Mouse (Mus musculus): ENCODE measurements around the gene Apoa5. TPM values are rescaled to one million over a fixed set of nuclear protein-coding genes. Genes with fewer than 3 reads are reported as not detected.
"Not testable (repeated sequence)": the region's sequence is repeated elsewhere in the genome, so short reads cannot be mapped to it uniquely, and the experiment has no call there.

Apoa5 gene
- total RNA-seq, 2 experiments from 2014 or later: 0.18 TPM; not detected in 1

DNA sequence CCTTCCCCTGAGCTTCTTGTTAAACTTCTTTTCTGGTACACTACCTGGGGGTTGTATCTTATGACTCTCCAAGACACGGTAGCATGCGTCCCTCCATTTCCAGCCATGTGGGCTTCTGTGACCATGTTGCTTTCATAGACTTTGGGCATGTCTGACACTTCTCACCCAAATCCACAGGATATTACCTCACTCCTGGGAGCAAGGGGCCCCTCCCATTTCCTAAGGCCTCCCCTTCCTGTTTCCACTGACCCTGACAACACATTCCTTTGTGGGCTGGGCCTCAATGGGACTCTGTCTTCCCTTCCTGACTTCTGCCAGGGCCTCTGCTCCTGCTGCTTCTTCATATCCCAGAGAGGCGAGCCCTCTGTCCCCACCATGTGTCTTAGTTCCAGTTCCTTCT is 10.9 kb upstream of the Apoa5 start:
- intact Hi-C loops (cut with DNase I): no loop called here
- DNase-seq: no peak

- no peak for DNase-seq
- intact Hi-C loops (cut with DNase I): no loop called here
These were observed 9.3 kb upstream of the Apoa5 start for GRCm38 (mm10) chr9:46259111-46259510.

- intact Hi-C loops (cut with DNase I): no loop called here
- DNase-seq: no peak
These were observed 7.3 kb upstream of the Apoa5 start for GRCm38 (mm10) chr9:46261131-46261530.

- no peak for DNase-seq
- intact Hi-C loops (cut with DNase I): no loop called here
These were observed 692 bp downstream of the Apoa5 start for GRCm38 (mm10) chr9:46269125-46269524.

GRCm38 (mm10) chr9:46270782-46271181 is 2.3 kb downstream of the Apoa5 start:
- intact Hi-C loops (cut with DNase I): no loop called here
- DNase-seq: no peak

- intact Hi-C loops (cut with DNase I): no loop called here
- no peak for DNase-seq
These were observed 3.6 kb downstream of the Apoa5 start for GRCm38 (mm10) chr9:46272070-46272469.

DNA sequence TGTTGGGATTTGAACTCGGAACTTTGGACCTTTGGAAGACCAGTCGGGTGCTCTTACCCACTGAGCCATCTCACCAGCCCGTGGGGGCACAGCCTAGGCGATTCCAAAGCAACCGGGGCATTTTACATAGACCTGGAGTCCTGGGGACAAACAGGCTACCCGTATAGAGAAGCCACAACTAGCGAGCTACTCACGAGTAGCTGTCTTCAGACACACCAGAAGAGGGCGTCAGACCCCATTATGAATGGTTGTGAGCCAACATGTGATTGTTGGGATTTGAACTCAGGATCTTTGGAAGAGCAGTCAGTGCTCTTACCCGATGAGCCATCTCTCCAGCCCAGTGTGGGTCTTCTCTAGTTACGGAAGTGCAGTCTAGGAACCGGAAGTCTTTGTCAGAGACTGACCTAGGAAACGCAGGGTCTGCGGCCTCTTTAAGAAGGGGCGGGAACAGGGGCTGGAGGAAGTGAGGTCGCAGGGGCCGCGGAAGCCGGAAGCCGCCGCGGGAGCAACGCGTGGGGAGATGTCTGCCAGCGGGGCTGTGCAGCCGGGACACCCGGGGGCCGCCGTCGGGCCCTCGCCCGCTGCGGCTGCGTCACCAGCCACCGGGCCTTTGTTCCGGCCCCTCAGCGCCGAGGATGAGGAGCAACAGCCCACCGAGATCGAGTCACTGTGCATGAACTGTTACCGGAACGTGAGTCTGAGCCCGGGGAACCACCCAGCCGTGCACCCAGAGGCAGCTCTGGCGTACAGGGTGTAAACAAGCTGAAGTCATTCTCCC is 4.4 kb downstream of the Apoa5 start, which contains the start of gene Zpr1:
Gene Zpr1 (plus strand): TSS at position 388 of the 778 bp plus-strand sequence.
- intact Hi-C loops (cut with DNase I): no loop called here
- DNase-seq: peak; percentile 78 to 82

GRCm38 (mm10) chr9:46274494-46274893 is 6.1 kb downstream of the Apoa5 start:
- intact Hi-C loops (cut with DNase I): no loop called here

GRCm38 (mm10) chr9:46282631-46283436 is 14.4 kb downstream of the Apoa5 start, which contains the start of gene Bud13:
Bud13 (plus strand) TSS chr9:46283008.
- intact Hi-C loops (cut with DNase I): no loop called here
- peak; percentile 90 to 91 for DNase-seq

More at GRCm38 (mm10) chr9:46274494-46274893, 6.1 kb downstream of the Apoa5 start:
- no peak for DNase-seq

DNA sequence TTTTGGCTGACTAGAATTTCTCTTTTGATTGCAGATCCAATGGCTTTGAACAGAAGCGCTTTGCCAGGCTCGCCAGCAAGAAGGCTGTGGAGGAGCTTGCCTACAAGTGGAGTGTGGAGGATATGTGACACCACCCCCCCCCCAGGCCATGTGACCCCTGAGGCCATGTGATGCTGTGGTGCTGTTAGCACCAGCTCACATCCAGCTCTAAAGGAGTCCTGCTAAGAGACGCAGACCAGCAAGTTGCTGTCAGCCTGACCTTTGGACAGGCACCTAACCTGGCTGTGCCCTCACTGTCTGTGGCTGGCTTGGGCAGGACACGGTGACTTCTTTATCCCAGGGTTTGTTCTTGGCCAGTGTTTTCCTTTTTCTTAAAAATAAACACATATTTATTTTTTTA is 29.9 kb downstream of the Apoa5 start:
- intact Hi-C loops (cut with DNase I): no loop called here
- no peak for DNase-seq

DNA sequence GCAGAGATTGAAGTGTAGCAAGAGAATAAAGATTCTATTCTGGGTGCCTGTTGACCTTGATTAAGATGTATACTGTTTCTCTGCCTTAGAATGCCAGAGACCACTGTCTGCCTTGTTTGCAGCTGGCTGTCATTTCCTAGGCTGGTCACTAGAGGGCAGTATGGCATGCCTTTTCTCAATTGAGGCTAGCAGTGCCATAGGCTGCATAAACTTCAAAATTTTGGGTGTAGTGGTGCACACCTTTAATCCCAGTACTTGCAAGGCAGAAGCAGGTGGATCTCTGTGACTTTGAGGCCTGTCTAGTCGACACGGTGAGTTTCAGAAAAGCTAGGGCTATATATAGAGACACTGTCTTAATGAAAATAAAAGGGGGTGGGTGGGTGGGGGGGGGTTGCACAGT is 33.7 kb downstream of the Apoa5 start:
- intact Hi-C loops (cut with DNase I): no loop called here
- no peak for DNase-seq

GRCm38 (mm10) chr9:46309121-46309520 is 40.7 kb downstream of the Apoa5 start:
- intact Hi-C loops (cut with DNase I): no loop called here
- no peak for DNase-seq

- DNase-seq: peak; percentile 43 to 46
- intact Hi-C loops (cut with DNase I): no loop called here
These were observed 46.1 kb downstream of the Apoa5 start for GRCm38 (mm10) chr9:46314507-46314906.

- intact Hi-C loops (cut with DNase I): no loop called here
- DNase-seq: no peak
These were observed 46.5 kb downstream of the Apoa5 start for GRCm38 (mm10) chr9:46314921-46315320.

GRCm38 (mm10) chr9:46315807-46316365 is 47.5 kb downstream of the Apoa5 start:
- intact Hi-C loops (cut with DNase I): no loop called here
- no peak for DNase-seq

- DNase-seq: no peak
- intact Hi-C loops (cut with DNase I): no loop called here
These were observed 48.0 kb downstream of the Apoa5 start for GRCm38 (mm10) chr9:46316388-46316787.

GRCm38 (mm10) chr9:46316909-46317308 is 48.5 kb downstream of the Apoa5 start:
- intact Hi-C loops (cut with DNase I): no loop called here
- DNase-seq: no peak

DNA sequence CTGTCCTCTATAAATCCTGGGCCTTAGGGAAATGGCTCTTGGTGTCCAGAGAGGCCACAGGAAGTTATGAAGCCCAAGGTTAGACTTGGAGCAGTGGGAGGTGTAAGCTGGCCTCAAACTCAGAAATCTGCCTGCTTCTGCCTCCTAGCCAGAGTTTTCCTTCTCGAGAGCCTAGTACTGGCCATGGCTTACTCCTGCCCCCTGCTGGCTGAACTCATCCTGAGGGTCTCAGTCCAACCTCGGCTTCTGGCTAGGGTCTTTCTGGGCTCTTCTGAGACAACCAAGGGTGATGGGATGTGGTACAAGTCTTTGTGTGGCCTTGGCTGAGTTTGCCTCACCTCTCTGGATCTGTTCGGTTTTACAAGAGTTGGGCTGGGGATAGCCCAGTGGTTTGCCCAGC is 49.5 kb downstream of the Apoa5 start:
- intact Hi-C loops (cut with DNase I): no loop called here
- DNase-seq: no peak

DNA sequence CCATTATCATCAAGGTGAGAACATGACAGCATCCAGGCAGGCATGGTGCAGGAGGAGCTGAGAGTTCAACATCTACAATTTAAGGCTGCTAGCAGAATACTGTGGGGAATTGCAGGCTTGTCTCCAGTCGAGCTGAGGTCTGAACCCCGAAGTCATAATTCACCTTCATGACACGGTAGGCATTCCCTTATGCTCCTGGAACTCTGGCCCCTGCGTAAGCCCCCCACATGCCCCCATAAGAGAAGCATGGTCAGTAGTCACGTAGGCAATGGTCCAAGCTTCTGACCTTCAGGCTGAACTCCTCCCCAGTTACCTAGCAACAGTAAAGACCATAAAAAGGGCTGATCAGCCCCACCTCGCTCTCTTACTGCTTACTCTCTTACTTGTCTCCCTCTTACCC is 51.5 kb downstream of the Apoa5 start, which contains the start of gene 4931429L15Rik:
Gene 4931429L15Rik (minus strand): TSS at position 101 of the 400 bp plus-strand sequence.
- DNase-seq: not testable (repeated sequence)

GRCm38 (mm10) chr9:46320461-46320860 is 52.0 kb downstream of the Apoa5 start:
- intact Hi-C loops (cut with DNase I): no loop called here
- no peak for DNase-seq

More for the DNA sequence above, 51.5 kb downstream of the Apoa5 start, which contains the start of gene 4931429L15Rik:
- intact Hi-C loops (cut with DNase I): not testable (repeated sequence)
